Mouse (Mus musculus) left cerebral cortex, postnatal 36 days (tissue): ENCODE data around the gene Trp53. TPM values are rescaled to one million over a fixed set of nuclear protein-coding genes. Genes with fewer than 3 reads are reported as not detected.
"Not testable (repeated sequence)": the region's sequence is repeated elsewhere in the genome, so short reads cannot be mapped to it uniquely, and the experiment has no call there.

Experiments
- DNase-seq, 2 experiments: peaks; one replicate each; pipeline ENCODE4 v3.0.0; 2021 to 2022; ENCODE audit warnings: low spot score in 2 of 2, mixed read lengths in 1 of 2
- intact Hi-C: fragments of 180-260 bp; cut with DNase I; formaldehyde crosslinking; loops from one replicate; pipeline ENCODE4 v1.15.1; 2025
- microRNA-seq: library from miRNA; unstranded; fragments of <30 nt; microRNA quantifications from one replicate; pipeline ENCODE4 v1.2.0, GENCODE M21; 2022
- total RNA-seq, 2 experiments: library from RNA; stranded (reverse); gene quantifications; 2 replicates each; pipeline ENCODE4 v1.2.3; 2021

Gene Trp53
- total RNA-seq, 2 experiments from 2014 or later: 21.7 to 22.6 TPM

GRCm38 (mm10) chr11:69616781-69617180 is 36.6 kb downstream of the Trp53 start:
- intact Hi-C loops: no loop called here
- DNase-seq: no peak

- intact Hi-C loops: no loop called here
- DNase-seq: no peak
Observed at GRCm38 (mm10) chr11:69617805-69618204, 37.6 kb downstream of the Trp53 start, which contains the start of gene Shbg. Gene Shbg, minus strand, starts transcription at chr11:69617905.

- intact Hi-C loops: no loop called here
- DNase-seq: no peak
Observed at GRCm38 (mm10) chr11:69620394-69621081, 40.4 kb downstream of the Trp53 start.

GRCm38 (mm10) chr11:69621571-69622268 is 41.6 kb downstream of the Trp53 start, which contains the start of gene Sat2:
Gene Sat2, plus strand, starts transcription at chr11:69622024.
- DNase-seq: peak in 1 of 2 experiments; percentile 62
- intact Hi-C loops: no loop called here

GRCm38 (mm10) chr11:69622406-69622805 is 42.2 kb downstream of the Trp53 start:
- DNase-seq: no peak
- intact Hi-C loops: no loop called here

GRCm38 (mm10) chr11:69623006-69623405 is 42.8 kb downstream of the Trp53 start:
- intact Hi-C loops: no loop called here
- no peak for DNase-seq

GRCm38 (mm10) chr11:69624339-69624738 is 44.2 kb downstream of the Trp53 start:
- DNase-seq, intact Hi-C loops: not testable (repeated sequence)

GRCm38 (mm10) chr11:69628286-69628685 is 48.1 kb downstream of the Trp53 start:
- peak; percentile 46 to 57 for DNase-seq
- intact Hi-C loops: no loop called here

- intact Hi-C loops: no loop called here
- DNase-seq: no peak
Observed at GRCm38 (mm10) chr11:69629802-69630201, 49.6 kb downstream of the Trp53 start.

- intact Hi-C loops: no loop called here
Observed at GRCm38 (mm10) chr11:69632284-69633089, 52.3 kb downstream of the Trp53 start, which contains the start of gene Fxr2. Gene Fxr2, plus strand, starts transcription at chr11:69632990.

GRCm38 (mm10) chr11:69633128-69633866 is 53.1 kb downstream of the Trp53 start:
- intact Hi-C loops: no loop called here
- no peak for DNase-seq

More at GRCm38 (mm10) chr11:69632284-69633089, 52.3 kb downstream of the Trp53 start, which contains the start of gene Fxr2:
- DNase-seq: peak; percentile 100

GRCm38 (mm10) chr11:69635471-69635870 is 55.3 kb downstream of the Trp53 start:
- intact Hi-C loops: no loop called here
- no peak for DNase-seq

Small RNAs within 50 kb of the gene (microRNA-seq; reads per million reads assigned to microRNA genes)
- not detected for gene Mir467f

Other genes starting within 250 kb of the Trp53 start
- gene Rnf227, start 239.9 kb upstream of the Trp53 start, total RNA-seq: 100 to 1,000 TPM; 150 to 171 TPM
- gene Chd3, start 211.0 kb upstream of the Trp53 start, total RNA-seq: 100 to 1,000 TPM; 421 to 443 TPM
- 100 to 1,000 TPM in 1 of 2 experiments, 10 to 100 TPM in 1; 97.9 to 108 TPM for gene Naa38, start 184.9 kb upstream of the Trp53 start, total RNA-seq
- 10 to 100 TPM; 36.4 to 43.1 TPM for gene Cyb5d1, start 184.7 kb upstream of the Trp53 start, total RNA-seq
- gene Tmem88, start 182.1 kb upstream of the Trp53 start, total RNA-seq: 1 to 10 TPM; 2.9 to 4.7 TPM
- 10 to 100 TPM; 19.9 to 23.9 TPM for gene Kdm6b, start 166.7 kb upstream of the Trp53 start, total RNA-seq
- 1 to 10 TPM; 1.4 to 2.1 TPM for gene Dnah2, start 31.2 kb upstream of the Trp53 start, total RNA-seq
- gene Efnb3, start 20.2 kb upstream of the Trp53 start, total RNA-seq: 10 to 100 TPM; 56.1 to 57.3 TPM
- 10 to 100 TPM; 10.2 to 10.8 TPM for gene Wrap53, start 104 bp upstream of the Trp53 start, total RNA-seq
- gene Atp1b2, start 25.6 kb downstream of the Trp53 start, total RNA-seq: 100 to 1,000 TPM; 398 to 420 TPM
- not detected for gene Shbg, start 37.5 kb downstream of the Trp53 start, total RNA-seq
- gene Sat2, start 41.7 kb downstream of the Trp53 start, total RNA-seq: 10 to 100 TPM in 1 of 2 experiments, 1 to 10 TPM in 1; 9.5 to 11.2 TPM
- 100 to 1,000 TPM; 117 to 149 TPM for gene Fxr2, start 52.6 kb downstream of the Trp53 start, total RNA-seq
- gene Sox15, start 75.0 kb downstream of the Trp53 start, total RNA-seq: under 1 TPM in 1 of 2 experiments, not detected in 1; 0.39 TPM
- 10 to 100 TPM; 59.8 to 62.3 TPM for gene Mpdu1, start 82.3 kb downstream of the Trp53 start, total RNA-seq
- gene Cd68, start 85.8 kb downstream of the Trp53 start, total RNA-seq: 10 to 100 TPM; 14.9 to 15.1 TPM
- 100 to 1,000 TPM; 276 to 285 TPM for gene Eif4a1, start 92.1 kb downstream of the Trp53 start, total RNA-seq
- gene Senp3, start 101.7 kb downstream of the Trp53 start, total RNA-seq: 100 to 1,000 TPM in 1 of 2 experiments, 10 to 100 TPM in 1; 84.3 to 114 TPM
- gene Tnfsf13, start 105.4 kb downstream of the Trp53 start, total RNA-seq: 1 to 10 TPM; 2.3 to 2.6 TPM
- 10 to 100 TPM in 1 of 2 experiments, 1 to 10 TPM in 1; 7.2 to 12.3 TPM for gene Tnfsf12, start 115.5 kb downstream of the Trp53 start, total RNA-seq
- gene Tnfsfm13, start 115.7 kb downstream of the Trp53 start, total RNA-seq: 1 to 10 TPM; 1.7 to 3.0 TPM
- 10 to 100 TPM; 53.5 to 59.7 TPM for gene Polr2a, start 178.3 kb downstream of the Trp53 start, total RNA-seq
- gene Slc35g3, start 181.6 kb downstream of the Trp53 start, total RNA-seq: not detected
- 100 to 1,000 TPM; 122 to 127 TPM for gene Zbtb4, start 185.6 kb downstream of the Trp53 start, total RNA-seq
- under 1 TPM; 0.66 to 0.81 TPM for gene Chrnb1, start 215.6 kb downstream of the Trp53 start, total RNA-seq
- 10 to 100 TPM; 14.1 to 18.7 TPM for gene Fgf11, start 221.5 kb downstream of the Trp53 start, total RNA-seq
- not detected for gene Tmem102, start 225.3 kb downstream of the Trp53 start, total RNA-seq
- not detected for gene Gm39566, start 234.9 kb downstream of the Trp53 start, total RNA-seq
- gene Spem2, start 238.1 kb downstream of the Trp53 start, total RNA-seq: not detected
- gene Spem1, start 241.8 kb downstream of the Trp53 start, total RNA-seq: under 1 TPM; 0.52 TPM